Mouse (Mus musculus): ENCODE results near the gene Gpr174. TPM values are rescaled to one million over a fixed set of nuclear protein-coding genes. Genes with fewer than 3 reads are reported as not detected.
"Not testable (repeated sequence)": the region's sequence is repeated elsewhere in the genome, so short reads cannot be mapped to it uniquely, and the experiment has no call there.

Gene Gpr174
- 0.04 and 0.13 TPM in 2 replicates for polyA plus RNA-seq (2016; fragmentation: Nextera tagmentation; extraction: Ambion mirVana)

- no peaks in the 10 kb centered on the region for H3K4me1 ChIP-seq
- H3K4me2 ChIP-seq (replicated peaks), result no peak within 1 kb of the TSS
- no peaks in the 10 kb centered on the region for H3K36me3 ChIP-seq
- H3K4me3 ChIP-seq, result no peak within 1 kb of the TSS
- no peaks in the 10 kb centered on the region for H3K9me3 ChIP-seq
- WGBS, result 69% methylated on average over 2 of the region's 2 CpGs
- H3K27ac ChIP-seq, result no peak within 1 kb of the TSS
- no peaks in the 10 kb centered on the region for H3K27me3 ChIP-seq
- H3K9ac ChIP-seq, result no peak within 1 kb of the TSS
- ATAC-seq (ENCODE audit: insufficient number of reproducible peaks, insufficient read depth, low FRiP score, low TSS enrichment), result no peak
Measured at GRCm38 (mm10) chrX:107255486-107256227, at the start of gene Gpr174. Gpr174 (plus strand) TSS chrX:107255878.

GRCm38 (mm10) chrX:107217577-107218090 lies 38.0 kb upstream of the Gpr174 start:
- Histone ChIP-seq H3K9ac (no peak overlapping the region), H3K4me1 (no peaks in the 10 kb centered on the region), H3K27me3 (no peaks in the 10 kb centered on the region), H3K9me3 (no peaks in the 10 kb centered on the region), H3K4me2 (replicated peaks) (no peak overlapping the region), H3K27ac (no peak overlapping the region), H3K4me3 (no peak overlapping the region), H3K36me3 (no peaks in the 10 kb centered on the region)
- 83% methylated on average over 2 of the region's 2 CpGs for WGBS
- ATAC-seq (ENCODE audit: insufficient number of reproducible peaks, insufficient read depth, low FRiP score, low TSS enrichment), result no peak

GRCm38 (mm10) chrX:107224846-107225245 lies 30.8 kb upstream of the Gpr174 start:
- no peak for ATAC-seq (ENCODE audit: insufficient number of reproducible peaks, insufficient read depth, low FRiP score, low TSS enrichment)
- no peaks in the 10 kb centered on the region for H3K27me3 ChIP-seq
- H3K4me3 ChIP-seq, result no peak overlapping the region
- no peak overlapping the region for H3K27ac ChIP-seq
- H3K4me1 ChIP-seq, result no peaks in the 10 kb centered on the region
- no peaks in the 10 kb centered on the region for H3K36me3 ChIP-seq
- H3K4me2 ChIP-seq (replicated peaks), result no peak overlapping the region
- no peak overlapping the region for H3K9ac ChIP-seq
- WGBS, result 65% methylated on average over 1 of the region's 1 CpGs
- no peaks in the 10 kb centered on the region for H3K9me3 ChIP-seq

GRCm38 (mm10) chrX:107231214-107231613 lies 24.5 kb upstream of the Gpr174 start:
- Histone ChIP-seq H3K27me3 (no peaks in the 10 kb centered on the region), H3K4me2 (replicated peaks) (no peak overlapping the region), H3K9me3 (no peaks in the 10 kb centered on the region), H3K4me1 (no peaks in the 10 kb centered on the region), H3K36me3 (no peaks in the 10 kb centered on the region), H3K27ac (no peak overlapping the region), H3K9ac (no peak overlapping the region), H3K4me3 (no peak overlapping the region)
- no peak for ATAC-seq (ENCODE audit: insufficient number of reproducible peaks, insufficient read depth, low FRiP score, low TSS enrichment)
- 47% methylated on average over 1 of the region's 1 CpGs for WGBS

GRCm38 (mm10) chrX:107234655-107235054 lies 21.0 kb upstream of the Gpr174 start:
- H3K27ac ChIP-seq, result no peak overlapping the region
- no peak overlapping the region for H3K4me3 ChIP-seq
- H3K9me3 ChIP-seq, result no peaks in the 10 kb centered on the region
- no peak overlapping the region for H3K4me2 ChIP-seq (replicated peaks)
- no peaks in the 10 kb centered on the region for H3K4me1 ChIP-seq
- no peak for ATAC-seq (ENCODE audit: insufficient number of reproducible peaks, insufficient read depth, low FRiP score, low TSS enrichment)
- no peak overlapping the region for H3K9ac ChIP-seq
- H3K36me3 ChIP-seq, result no peaks in the 10 kb centered on the region
- no peaks in the 10 kb centered on the region for H3K27me3 ChIP-seq

GRCm38 (mm10) chrX:107236461-107236860 lies 19.2 kb upstream of the Gpr174 start:
- 73% methylated on average over 1 of the region's 1 CpGs for WGBS
- H3K9me3 ChIP-seq, result no peaks in the 10 kb centered on the region
- ATAC-seq (ENCODE audit: insufficient number of reproducible peaks, insufficient read depth, low FRiP score, low TSS enrichment), result no peak
- no peaks in the 10 kb centered on the region for H3K4me1 ChIP-seq
- H3K4me2 ChIP-seq (replicated peaks), result no peak overlapping the region
- no peaks in the 10 kb centered on the region for H3K27me3 ChIP-seq
- H3K9ac ChIP-seq, result no peak overlapping the region
- no peaks in the 10 kb centered on the region for H3K36me3 ChIP-seq
- no peak overlapping the region for H3K4me3 ChIP-seq
- no peak overlapping the region for H3K27ac ChIP-seq

- 79% methylated on average over 2 of the region's 2 CpGs for WGBS
- Histone ChIP-seq H3K4me3 (no peak overlapping the region), H3K9ac (no peak overlapping the region), H3K27me3 (no peaks in the 10 kb centered on the region), H3K9me3 (no peaks in the 10 kb centered on the region), H3K4me1 (no peaks in the 10 kb centered on the region), H3K4me2 (replicated peaks) (no peak overlapping the region), H3K27ac (no peak overlapping the region), H3K36me3 (no peaks in the 10 kb centered on the region)
- no peak for ATAC-seq (ENCODE audit: insufficient number of reproducible peaks, insufficient read depth, low FRiP score, low TSS enrichment)
Measured at GRCm38 (mm10) chrX:107250390-107250789, 5.3 kb upstream of the Gpr174 start.

- Histone ChIP-seq H3K9me3 (no peaks in the 10 kb centered on the region), H3K4me3 (no peak overlapping the region), H3K9ac (no peak overlapping the region), H3K4me2 (replicated peaks) (no peak overlapping the region), H3K27ac (no peak overlapping the region), H3K27me3 (no peaks in the 10 kb centered on the region), H3K36me3 (no peaks in the 10 kb centered on the region), H3K4me1 (no peaks in the 10 kb centered on the region)
- 49% methylated on average over 1 of the region's 1 CpGs for WGBS
- no peak for ATAC-seq (ENCODE audit: insufficient number of reproducible peaks, insufficient read depth, low FRiP score, low TSS enrichment)
Measured at GRCm38 (mm10) chrX:107264619-107265018, 8.9 kb downstream of the Gpr174 start.

- no peaks in the 10 kb centered on the region for H3K4me1 ChIP-seq
- H3K27me3 ChIP-seq, result no peaks in the 10 kb centered on the region
- H3K27ac ChIP-seq, result no peak overlapping the region
- 74% methylated on average over 2 of the region's 2 CpGs for WGBS
- ATAC-seq (ENCODE audit: insufficient number of reproducible peaks, insufficient read depth, low FRiP score, low TSS enrichment), result no peak
- no peak overlapping the region for H3K4me2 ChIP-seq (replicated peaks)
- H3K36me3 ChIP-seq, result no peaks in the 10 kb centered on the region
- no peak overlapping the region for H3K4me3 ChIP-seq
- no peak overlapping the region for H3K9ac ChIP-seq
- H3K9me3 ChIP-seq, result no peaks in the 10 kb centered on the region
Measured at GRCm38 (mm10) chrX:107277606-107278005, 21.9 kb downstream of the Gpr174 start.

- ATAC-seq (ENCODE audit: insufficient number of reproducible peaks, insufficient read depth, low FRiP score, low TSS enrichment), result no peak
- H3K4me2 ChIP-seq (replicated peaks), result no peak overlapping the region
- H3K9me3 ChIP-seq, result no peaks in the 10 kb centered on the region
- no peak overlapping the region for H3K9ac ChIP-seq
- no peaks in the 10 kb centered on the region for H3K27me3 ChIP-seq
- 47% methylated on average over 4 of the region's 4 CpGs for WGBS
- H3K36me3 ChIP-seq, result no peaks in the 10 kb centered on the region
- no peaks in the 10 kb centered on the region for H3K4me1 ChIP-seq
- no peak overlapping the region for H3K4me3 ChIP-seq
- no peak overlapping the region for H3K27ac ChIP-seq
Measured at GRCm38 (mm10) chrX:107284211-107284610, 28.5 kb downstream of the Gpr174 start.

- not testable (repeated sequence) for H3K27ac ChIP-seq; H3K9me3 ChIP-seq; H3K9ac ChIP-seq; H3K4me2 ChIP-seq (replicated peaks); H3K27me3 ChIP-seq; H3K4me1 ChIP-seq; H3K36me3 ChIP-seq; H3K4me3 ChIP-seq; ATAC-seq (ENCODE audit: insufficient number of reproducible peaks, insufficient read depth, low FRiP score, low TSS enrichment)
- WGBS, result 81% methylated on average over 6 of the region's 6 CpGs
Measured at GRCm38 (mm10) chrX:107297861-107298260, 42.2 kb downstream of the Gpr174 start.

GRCm38 (mm10) chrX:107298761-107299160 lies 43.1 kb downstream of the Gpr174 start:
- H3K36me3 ChIP-seq, result no peaks in the 10 kb centered on the region
- no peak overlapping the region for H3K9ac ChIP-seq
- H3K27ac ChIP-seq, result no peak overlapping the region
- H3K4me3 ChIP-seq, result no peak overlapping the region
- no peaks in the 10 kb centered on the region for H3K27me3 ChIP-seq
- no peaks in the 10 kb centered on the region for H3K4me1 ChIP-seq
- no peaks in the 10 kb centered on the region for H3K9me3 ChIP-seq
- no peak for ATAC-seq (ENCODE audit: insufficient number of reproducible peaks, insufficient read depth, low FRiP score, low TSS enrichment)
- H3K4me2 ChIP-seq (replicated peaks), result no peak overlapping the region

All from embryonic facial prominence, embryonic 12.5 days (tissue).